Comparison of ENCODE assay signal across 21 mouse cellular contexts in genomic region chr19:4060044-4060898, GRCm38 (mm10). TPM values are rescaled to one million over a fixed set of nuclear protein-coding genes. Genes with fewer than 3 reads are reported as not detected.
"Had no signal": no experiment of that assay in that cellular context is flagged by ENCODE, and none has a peak within 500 bp of the region (broad histone marks: within the 10 kb centered on the region; RNA-seq: fewer than 3 reads in every experiment).

No protein-coding gene starts in this region.

RNA-seq across cellular contexts. Expression of gene Gstp3, which starts 0.9 kb away (rescaled TPM):
- total RNA-seq: layer of hippocampus, adult 2 months; layer of hippocampus, postnatal 25 days; left cerebral cortex, adult 18-20 months; left cerebral cortex, postnatal 25 days had no signal
- polyA plus RNA-seq: kidney, postnatal 0 days; limb, embryonic 10.5 days; limb, embryonic 13.5 days; lung, embryonic 14.5 days; macrophage; midbrain, embryonic 12.5 days; midbrain, embryonic 15.5 days; neural tube, embryonic 11.5 days; neural tube, embryonic 14.5 days; stomach, embryonic 14.5 days had no signal

RNA-seq across cellular contexts. Expression of gene Gstp2, which starts 14.4 kb away (rescaled TPM):
- polyA plus RNA-seq: macrophage; neural tube, embryonic 14.5 days had no signal

RNA-seq across cellular contexts. Expression of gene Cabp2, which starts 21.1 kb away (rescaled TPM):
- total RNA-seq: layer of hippocampus, adult 2 months; layer of hippocampus, postnatal 25 days; left cerebral cortex, adult 18-20 months; left cerebral cortex, postnatal 25 days; megakaryocyte, adult 5-6 weeks had no signal
- polyA plus RNA-seq: kidney, embryonic 14.5 days; large intestine, adult 2 months; limb, embryonic 10.5 days; limb, embryonic 13.5 days; lung, embryonic 14.5 days; lung, postnatal 0 days; macrophage; midbrain, embryonic 12.5 days; myocyte; neural tube, embryonic 11.5 days; neural tube, embryonic 14.5 days; small intestine, adult 2 months; stomach, embryonic 14.5 days; stomach, postnatal 0 days had no signal
